Mouse (Mus musculus): ENCODE data around the gene Srcap.
"Not testable (repeated sequence)": the region's sequence is repeated elsewhere in the genome, so short reads cannot be mapped to it uniquely, and the experiment has no call there.

Gene Srcap

DNA sequence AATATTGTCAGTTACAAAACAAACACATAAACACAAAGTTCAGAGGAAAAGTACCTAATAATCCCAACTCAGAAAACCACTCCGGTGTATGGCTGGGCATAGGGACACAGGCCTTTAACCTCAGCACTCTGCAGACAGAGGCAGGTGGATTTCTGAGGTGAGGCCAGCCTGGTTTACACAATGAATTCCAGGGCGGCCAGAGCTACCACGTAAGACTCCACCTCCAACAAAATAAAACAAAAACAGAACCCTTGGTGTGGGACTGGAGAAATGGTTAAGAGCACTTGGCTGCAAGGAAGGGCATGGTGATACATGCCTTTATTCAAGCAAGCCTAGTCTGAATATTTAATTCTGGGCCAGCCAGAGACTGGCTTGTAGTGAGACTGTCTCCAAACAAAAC is 19.9 kb upstream of the Srcap start:
- DNase-seq: no peak

DNA sequence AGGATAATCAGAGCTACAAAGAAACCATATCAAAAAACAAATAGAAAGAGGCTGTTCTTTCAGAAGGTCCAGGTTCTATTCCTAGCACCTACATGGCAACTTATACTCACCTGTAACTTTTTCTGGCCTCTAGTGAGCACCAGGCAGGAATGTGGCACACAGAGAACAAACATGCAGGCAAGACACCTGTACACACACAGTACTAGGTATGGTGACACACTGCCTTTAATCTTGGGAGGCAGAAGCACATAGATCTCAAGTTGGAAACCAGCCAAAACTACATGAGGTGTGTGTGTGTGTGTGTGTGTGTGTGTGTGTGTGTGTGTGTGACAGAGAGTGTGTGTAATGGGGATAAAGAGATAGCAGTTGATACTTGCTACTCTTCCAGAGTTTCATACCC is 17.1 kb upstream of the Srcap start:
- no peak for DNase-seq

DNA sequence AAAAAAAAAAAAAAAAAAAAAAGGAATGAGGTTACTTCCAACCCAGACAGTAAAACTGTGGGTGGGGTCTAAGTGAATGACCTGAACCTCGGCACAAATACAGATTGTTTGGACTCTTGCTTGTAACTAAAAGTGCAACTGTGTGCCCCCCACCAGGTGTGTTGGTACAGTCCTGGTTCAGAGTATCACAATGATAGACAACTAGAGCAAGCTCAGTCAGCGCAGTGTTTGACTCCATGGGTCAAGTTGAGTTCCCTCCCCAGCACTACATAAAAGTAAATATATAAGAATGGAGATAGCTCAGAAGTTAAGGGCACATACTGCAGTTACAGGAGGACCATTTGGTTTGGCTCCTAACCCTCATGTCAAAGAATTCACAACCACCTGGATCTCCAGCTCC is 14.4 kb upstream of the Srcap start:
- no peak for DNase-seq

DNA sequence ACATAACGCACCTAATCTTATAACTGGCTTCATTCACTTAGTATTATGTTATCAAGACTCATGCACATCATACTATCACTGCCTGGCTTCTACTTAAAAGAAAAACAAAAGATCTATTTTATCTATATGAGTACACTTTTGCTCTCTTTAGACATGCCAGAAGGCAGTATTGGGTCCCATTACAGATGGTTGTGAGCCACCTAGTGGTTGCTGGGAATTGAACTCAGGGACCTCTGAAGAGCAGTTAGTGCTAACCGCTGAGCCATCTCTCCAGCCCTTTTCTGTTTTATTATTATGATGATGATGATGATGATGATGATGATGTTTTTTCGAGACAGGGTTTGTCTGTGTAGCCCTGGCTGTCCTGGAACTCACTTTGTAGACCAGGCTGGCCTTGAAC is 13.4 kb upstream of the Srcap start:
- DNase-seq: peak; percentile 43 to 69

DNA sequence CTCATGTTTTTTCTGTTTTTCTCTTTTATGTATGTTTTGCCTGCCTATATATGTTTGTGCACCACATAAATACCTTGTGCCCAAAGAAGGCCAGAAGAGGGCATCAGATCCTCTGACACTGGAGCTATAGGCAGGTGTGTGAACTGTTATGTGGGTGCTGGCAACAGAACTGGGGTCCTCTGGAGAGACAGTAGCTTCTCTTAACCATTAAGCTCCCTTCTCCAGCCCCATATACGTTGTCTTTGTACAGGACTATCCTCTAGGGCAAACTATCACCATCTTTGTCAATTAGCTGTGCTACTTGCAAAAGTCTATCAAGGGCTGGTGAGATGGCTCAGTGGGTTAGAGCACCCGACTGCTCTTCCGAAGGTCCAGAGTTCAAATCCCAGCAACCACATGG is 3.5 kb upstream of the Srcap start:
- no peak for DNase-seq

DNA sequence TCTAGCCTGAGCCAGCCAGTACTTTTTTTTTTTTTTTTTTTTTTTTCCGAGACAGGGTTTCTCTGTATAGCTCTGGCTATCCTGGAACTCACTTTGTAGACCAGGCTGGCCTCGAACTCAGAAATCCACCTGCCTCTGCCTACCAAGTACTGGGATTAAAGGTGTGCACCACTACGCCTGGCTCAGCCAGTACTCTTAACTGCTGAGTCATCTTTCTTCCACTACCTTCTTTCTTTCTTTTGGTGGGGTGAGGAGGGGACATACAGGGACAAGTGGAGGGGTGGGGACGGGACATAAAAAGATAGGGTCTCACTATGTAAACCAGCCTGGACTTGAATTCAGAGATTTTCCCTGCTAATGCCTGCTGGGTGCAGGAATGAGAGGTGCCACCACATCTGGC is 2.0 kb upstream of the Srcap start:
- not testable (repeated sequence) for DNase-seq

DNA sequence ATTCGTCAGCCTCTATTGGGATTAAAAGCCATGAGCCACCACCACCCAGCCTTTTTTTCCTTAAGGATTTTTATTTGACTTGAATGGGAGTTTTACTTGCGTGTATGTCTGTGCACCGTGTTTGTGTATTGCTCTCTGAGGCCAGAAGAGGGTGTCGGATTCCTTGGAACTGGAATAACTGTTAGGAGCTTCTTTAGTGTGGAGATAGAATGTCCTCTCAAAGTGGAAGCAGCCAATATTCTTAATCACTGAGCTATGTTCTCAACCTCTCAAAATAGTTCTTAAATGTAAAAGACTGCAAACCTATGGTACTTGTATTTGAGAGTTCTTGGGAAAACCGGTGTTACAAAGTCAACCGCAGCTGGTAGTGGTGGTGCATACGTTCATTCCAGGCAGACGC is 542 bp upstream of the Srcap start:
- DNase-seq: peak in 1 of 2 experiments; percentile 38

DNA sequence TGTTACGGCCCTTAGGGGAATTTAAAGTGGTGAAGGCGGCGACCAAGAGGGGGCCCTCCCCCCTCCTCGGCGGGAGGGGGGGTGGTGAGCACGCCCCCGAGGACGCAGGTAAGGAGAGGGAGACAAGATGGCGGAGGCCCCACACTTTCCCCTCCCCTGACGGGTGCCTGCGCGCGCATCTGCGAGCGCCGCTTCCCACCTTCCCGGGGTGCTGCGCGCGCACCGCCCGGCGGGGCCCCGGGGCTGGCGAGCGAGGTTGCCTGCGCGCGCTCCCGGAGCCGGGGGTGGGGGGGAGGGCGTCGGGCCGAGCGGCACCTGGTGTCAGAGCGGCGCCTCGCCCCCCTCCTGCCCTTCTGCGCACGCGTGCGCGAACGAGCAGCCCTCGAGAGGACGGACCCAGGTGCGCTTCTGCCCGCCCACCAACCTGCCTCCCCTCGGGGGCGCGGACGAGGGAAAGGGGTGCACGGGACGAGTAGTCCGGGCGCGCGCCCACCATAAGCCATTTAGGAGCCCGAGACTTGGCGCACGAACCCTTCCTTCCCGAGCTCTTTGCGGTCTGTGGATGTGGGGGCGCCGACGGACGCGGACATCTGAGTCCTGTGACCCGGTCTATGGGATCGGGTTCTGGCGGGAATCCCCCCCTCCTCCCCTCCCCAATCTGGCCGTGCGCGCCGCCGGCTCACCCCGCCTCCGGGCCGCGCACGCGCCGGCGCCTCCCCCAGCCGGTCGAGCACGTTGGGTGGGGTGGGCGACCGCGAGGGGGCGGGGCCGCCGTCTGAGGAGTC is 640 bp downstream of the Srcap start:
- peak; percentile 93 to 94 for DNase-seq

DNA sequence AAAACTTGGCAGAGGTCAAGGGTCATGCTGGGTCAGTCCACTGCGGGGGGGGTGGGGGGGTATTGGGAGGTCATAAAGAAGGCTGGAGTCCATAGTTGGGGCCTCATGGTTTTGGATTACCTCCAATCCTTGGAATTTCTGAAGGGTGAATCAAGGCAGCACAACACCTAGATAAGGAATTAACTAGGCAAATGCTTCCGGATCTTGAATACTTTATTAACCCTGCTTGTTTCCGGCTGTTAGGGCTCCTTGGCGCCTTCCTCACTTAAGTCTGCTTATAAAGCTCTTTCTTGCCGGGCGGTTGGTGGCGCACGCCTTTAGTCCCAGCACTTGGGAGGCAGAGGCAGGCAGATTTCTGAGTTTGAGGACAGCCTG is 1.2 kb downstream of the Srcap start:
- peak in 1 of 2 experiments; percentile 26 for DNase-seq

DNA sequence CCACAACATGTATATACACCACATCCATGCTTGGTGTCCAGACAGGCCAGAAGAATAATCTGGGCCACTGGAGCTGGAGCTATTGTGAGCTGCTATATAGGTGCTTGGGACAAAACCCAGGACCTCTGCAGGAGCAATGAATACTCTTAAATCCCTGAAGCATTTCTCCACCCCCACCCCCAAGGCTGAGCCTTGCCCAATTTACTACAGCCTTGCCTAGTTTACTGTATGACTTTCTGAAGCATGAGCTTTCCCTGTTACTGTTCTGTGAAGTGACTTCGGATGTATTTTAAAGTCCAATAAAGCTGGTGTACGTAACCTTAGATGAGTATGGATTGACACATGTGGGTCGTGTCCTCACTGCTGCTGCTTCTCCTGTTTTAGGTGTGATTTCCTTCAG is 2.0 kb downstream of the Srcap start:
- no peak for DNase-seq

DNA sequence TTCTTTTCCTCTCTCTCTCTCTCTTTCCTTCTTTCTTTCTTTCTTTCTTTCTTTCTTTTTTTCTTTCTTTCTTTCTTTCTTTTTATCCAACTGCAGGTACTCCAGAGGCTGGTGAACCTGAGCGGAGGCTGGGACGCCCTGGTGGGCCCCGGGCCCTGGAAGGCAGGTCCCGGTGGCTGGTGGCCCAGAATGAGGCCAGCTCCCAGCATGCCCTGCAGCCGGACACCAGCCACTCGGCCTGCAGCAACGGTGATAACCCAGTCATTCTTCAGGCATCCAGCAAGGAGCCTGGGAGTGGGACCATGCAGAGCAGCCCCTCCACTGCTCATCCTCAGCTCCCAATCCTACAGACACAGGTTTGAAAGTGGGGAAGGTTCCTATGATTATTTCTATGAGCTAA is 4.1 kb downstream of the Srcap start:
- DNase-seq: peak; percentile 57 to 74

DNA sequence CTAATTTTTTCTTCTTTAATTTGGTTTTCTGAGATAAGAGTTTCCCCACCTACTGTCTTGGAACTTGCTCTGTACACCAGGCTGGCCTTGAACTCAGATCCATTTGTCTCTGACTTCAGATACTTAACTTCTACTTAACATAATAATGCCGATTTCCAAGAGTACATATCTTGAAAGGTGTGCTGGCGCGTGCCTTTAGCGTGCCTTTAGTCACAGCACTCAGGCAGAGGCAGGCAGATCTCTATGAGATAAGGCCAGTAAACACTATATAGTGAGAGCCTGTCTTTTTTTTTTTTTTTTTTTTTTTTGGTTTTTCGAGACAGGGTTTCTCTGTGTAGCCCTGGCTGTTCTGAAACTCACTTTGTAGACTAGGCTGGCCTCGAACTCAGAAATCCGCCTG is 4.6 kb downstream of the Srcap start:
- no peak for DNase-seq

DNA sequence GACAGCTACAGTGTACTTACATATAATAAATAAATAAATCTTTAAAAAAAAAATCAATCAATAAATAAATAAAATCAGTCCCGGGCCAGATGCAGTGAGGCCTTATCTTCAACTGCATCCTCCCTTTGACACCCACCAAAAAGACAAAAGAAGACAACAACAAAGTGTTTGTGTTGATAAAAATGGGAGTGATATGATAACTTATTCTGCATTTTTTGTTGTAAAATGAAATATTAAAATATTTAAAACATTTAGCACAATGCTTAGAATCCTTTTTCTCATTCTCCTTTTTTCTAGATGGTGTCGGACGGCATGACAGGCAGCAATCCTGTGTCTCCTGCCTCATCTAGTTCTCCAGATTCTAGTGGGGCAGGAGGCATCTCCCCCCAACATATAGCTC is 7.5 kb downstream of the Srcap start, which contains the start of gene Gm42715:
Gene Gm42715 (plus strand): TSS at position 301 of the 400 bp plus-strand sequence.
- DNase-seq: no peak

DNA sequence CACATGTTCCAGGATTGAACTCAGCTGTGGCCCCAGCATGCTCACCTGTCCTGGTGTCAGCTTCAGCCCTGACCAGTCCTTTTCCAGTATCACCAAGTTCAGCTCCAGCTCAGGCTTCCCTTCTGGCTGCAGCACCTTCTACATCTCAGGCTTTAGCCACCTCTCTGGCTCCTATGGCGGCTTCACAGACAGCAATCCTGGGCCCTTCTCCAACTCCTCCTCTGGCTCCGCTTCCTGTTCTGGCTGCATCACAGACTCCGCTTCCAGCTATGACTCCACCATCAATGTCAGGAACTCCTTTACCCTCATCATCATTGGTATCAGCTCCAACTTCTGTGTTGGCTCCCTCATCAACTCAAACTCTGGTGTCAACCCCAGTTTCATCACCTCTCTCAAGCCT is 29.9 kb downstream of the Srcap start:
- DNase-seq: peak; percentile 51 to 67

DNA sequence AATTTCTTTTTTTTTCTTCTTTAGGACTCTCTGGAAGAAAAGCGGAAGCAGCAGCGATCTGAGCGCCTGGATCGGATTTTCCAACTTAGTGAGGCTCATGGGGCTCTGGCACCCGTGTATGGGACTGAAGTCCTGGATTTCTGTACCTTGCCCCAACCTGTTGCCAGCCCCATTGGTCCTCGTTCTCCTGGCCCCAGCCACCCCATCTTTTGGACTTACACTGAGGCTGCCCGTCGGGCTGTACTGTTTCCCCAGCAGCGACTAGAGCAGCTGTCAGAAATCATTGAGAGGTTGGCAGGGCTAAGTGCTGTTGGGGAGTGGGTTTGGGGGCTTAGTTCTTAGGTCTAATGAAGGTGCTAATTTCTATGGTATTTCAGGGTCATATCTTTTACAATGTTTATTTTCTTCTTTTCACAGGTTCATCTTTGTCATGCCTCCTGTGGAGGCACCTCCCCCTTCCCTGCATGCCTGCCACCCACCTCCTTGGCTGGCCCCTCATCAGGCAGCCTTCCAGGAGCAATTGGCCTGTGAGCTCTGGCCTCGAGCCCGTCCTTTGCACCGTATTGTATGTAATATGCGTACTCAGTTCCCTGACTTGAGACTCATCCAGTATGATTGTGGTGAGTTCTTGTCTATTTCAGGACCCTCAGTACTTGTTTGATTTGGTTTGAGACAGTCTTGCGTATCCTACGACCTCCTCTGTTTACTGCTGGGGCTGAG is 37.5 kb downstream of the Srcap start:
- DNase-seq: peak; percentile 90 to 94

DNA sequence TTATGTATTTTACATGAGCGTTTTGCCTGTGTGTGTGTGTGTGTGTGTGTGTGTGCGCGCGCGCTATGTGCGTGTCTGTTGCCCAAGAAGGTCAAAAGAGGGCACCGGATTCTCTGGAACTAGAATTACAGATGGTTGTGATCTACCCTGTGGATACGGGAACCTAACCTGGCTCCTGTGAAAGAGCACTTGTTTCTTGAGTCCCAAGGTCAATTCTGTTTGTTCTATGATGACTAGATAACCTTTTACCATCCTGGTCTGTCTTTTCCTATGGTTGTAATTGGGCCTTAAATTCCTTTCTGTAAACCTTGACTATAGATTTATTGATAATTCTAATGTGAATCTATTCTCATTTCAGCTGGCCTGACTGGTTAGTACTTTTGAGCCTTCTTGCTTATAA is 39.8 kb downstream of the Srcap start:
- no peak for DNase-seq

DNA sequence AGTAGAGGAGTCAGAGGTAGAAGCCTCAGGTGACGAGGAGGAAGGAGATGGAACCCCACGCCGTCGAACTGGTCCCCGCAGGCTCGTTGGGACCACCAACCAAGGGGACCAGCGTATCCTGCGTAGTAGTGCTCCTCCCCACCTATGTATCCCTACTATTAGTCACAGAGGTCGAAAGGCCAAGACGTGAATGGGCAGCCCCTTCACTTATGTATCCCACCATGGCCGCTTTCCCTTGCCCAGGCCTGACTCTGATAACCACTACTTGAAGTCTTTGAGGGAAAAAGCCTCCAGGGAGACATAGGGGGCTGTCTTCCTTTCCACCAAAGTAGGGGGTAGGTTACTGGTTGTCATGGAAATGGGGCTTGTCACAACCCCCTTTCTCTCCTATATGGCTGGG is 48.8 kb downstream of the Srcap start:
- no peak for DNase-seq

DNA sequence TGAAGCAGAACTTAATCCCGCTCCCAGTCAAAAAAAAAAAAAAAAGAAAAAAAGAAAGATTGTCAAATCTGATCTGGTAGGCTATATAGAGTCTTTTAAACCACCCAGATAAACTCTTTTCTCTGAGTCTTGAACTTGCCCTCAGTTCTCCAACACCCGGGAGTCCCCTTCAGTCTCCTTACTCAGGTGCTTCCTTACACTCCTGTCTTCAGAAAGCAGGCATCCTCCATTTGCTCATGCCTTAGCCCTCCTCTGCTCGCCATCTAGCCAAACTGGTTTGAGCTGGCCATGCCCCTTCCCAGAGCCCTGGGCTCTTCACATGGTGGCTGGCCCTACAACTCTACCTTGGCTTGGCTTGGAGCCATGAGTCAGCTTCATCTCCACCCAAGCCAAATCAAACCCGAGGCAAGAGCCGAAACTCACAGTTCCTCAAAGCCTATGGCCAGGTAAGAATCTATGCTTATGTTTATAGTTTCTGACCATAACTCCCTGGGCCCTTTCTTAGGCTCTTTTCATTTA is 49.6 kb downstream of the Srcap start, which contains the start of gene Tmem265:
Gene Tmem265 (plus strand): TSS at position 51 of the 519 bp plus-strand sequence.
- DNase-seq: peak; percentile 36 to 63

DNA sequence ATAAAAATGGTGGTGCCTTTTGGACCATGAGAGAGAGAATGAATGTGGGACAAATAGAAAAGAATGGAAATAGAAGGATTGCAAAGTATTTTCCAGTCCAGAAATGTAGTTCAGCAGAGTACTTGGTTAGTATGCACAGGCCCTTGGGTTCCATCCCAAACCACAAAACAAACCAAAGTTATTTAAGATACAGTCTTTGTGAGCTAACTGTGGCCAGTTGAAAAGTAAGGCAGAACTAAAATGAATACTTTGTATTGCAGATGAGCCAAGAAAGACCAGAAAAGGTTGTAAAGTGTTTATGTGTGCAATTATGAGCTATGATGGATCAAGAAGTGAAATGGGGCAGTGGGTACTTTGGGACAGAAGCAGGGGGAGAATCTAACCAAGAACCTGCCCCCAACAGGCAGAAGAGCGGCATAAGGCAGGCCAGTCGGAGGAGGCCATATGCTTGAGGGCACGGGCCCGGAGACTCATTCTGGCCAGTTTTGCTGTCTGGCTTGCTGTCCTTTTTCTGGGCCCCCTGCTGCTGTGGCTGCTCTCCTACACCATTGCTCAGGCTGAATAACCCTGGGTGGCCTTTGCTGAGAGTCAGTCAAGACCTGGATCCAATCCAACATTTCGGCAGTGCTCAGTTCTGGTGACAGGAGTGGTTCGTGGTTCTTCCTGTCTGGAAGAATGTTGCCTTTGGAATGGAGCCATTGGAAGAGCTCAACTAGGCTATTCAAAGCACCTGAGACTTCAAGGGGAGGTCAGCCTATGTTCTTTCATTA is 52.8 kb downstream of the Srcap start:
- peak; percentile 95 to 97 for DNase-seq

DNA sequence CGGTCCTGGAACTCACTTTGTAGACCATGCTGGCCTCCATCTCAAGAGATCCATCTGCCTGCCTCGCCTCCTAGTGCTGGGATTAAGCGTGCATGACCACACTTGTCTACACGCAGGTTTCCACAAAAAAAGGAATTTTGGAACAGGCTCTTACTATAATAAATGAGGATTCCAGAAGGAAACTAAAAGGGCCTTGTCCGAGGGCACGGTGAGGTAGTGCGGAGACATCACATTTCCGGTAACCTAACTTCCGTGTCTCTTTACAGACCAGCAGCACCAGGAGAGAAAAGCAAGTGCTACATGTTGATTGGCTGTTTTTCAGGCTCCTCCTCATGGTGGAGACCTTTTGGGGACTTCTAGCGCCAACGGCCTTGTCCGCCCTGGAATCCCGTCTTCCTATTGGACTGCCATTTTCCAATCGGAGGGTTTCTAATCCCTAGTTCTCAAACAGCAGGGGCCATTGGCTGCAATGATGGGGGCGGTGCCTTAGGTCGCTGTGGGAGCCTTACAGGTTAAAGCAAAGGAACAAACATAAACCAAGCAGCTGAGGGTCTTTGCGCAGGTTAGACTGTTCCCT is 61.2 kb downstream of the Srcap start, which contains the start of gene Phkg2:
Gene Phkg2 (plus strand): TSS at position 446 of the 577 bp plus-strand sequence.
- peak; percentile 87 to 90 for DNase-seq

DNA sequence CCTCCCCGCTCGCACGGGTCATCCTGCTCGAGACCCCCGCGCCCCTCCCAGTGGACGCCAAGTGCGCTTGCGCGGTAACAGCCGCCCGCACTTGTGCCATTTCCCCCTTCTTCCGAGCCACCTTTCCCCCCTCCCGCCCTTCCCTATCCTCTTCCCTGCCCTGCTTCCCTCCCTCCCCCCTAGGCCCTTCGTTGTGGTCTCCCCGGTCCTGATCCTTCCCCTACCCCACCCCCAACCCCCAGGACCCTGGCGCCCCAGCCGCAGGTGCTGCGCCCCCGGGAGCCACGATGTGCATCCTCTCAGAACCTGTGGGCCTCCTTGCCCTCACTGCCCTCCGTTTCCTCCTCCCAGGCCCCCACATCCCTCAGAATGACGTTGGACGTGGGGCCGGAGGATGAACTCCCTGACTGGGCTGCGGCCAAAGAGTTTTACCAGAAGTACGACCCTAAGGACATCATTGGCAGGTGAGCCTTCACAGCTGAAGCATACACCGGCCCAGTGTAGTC is 61.8 kb downstream of the Srcap start:
- peak; percentile 44 to 55 for DNase-seq

DNA sequence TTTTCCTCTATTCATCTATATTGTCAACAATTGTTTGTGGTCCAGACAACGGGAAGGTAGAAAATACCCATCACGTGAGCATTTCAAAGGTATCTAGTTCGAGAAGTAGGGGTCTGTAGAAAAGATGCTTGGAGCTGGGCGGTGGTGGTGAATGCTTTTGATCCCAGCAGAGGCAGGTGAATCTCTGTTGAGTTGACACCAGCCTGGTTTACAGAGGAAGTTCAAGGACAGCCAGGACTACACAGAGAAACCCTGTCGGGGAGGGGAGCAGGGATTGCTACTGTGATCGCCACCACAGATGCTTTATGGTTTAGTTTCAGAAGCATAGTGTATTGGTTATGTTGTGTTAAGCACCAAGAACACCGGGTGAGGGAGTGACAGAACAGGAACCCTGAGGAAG is 62.3 kb downstream of the Srcap start:
- peak in 1 of 2 experiments; percentile 17 for DNase-seq

All from cerebellum, postnatal 25 days (tissue).